Mouse (Mus musculus): Measurements from ENCODE around the gene Fbxo46.

Fbxo46 gene

DNA sequence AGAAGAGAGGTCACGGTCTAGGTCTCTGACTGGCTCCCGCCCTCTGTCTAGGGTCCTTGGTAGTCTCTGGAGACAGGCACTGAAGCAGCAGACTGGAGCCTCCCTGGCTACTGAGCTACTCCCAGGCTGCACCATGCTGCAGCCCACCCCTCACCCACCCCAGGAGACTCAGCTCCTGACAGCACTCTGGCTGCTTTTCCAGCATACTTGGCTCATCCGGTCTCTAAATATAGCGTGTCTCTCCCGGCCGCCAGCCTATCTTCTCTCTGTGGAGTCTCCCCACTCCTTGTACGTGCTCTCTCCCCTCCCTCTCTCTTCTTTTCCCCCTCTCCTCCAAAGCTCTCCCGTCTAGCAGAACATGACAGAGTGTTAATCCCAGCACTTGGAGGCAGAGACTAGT, 50.5 kb downstream of the Fbxo46 start:
- peak; percentile 63 for DNase-seq

DNA sequence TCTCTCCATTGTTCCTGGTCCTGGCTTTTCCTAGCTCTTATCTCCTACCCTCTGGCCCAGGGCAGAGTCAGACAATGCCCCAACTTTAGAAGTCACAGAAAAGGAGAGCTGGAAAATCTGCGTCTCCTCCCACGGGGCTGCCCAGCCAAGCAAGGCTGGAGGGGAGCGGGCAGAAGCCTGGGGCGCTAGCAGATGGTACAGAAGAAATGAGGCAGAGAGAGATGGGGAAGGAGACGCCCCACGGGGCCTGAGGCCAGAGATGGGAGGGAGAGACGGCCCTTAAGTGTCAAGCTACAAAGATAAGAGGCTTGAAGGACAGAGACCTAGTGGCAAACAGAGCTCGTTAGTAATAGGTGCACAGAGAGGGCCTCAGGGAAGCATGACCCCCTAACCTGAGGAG, 52.2 kb downstream of the Fbxo46 start:
- no peak for DNase-seq

DNA sequence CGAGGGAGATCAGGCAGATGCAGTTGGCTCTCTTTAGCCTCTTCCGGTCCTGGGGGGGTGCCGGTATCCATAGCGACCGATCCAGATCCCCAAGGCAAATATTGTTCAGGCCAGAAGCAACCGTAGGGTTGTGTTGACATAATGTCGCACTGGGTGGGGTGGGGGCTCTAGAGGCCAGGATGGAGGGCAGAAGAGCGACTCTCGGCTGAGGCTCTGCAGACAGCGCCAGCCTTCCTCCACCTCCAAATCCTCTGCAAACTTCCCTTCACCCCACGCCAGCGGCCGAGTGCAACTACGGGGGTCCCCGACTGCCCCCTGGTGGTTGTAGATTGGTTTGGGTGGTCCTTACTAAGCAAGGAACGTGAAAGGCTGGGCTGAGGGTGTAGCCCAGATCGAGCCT, 53.2 kb downstream of the Fbxo46 start:
- DNase-seq, result peak; percentile 83

DNA sequence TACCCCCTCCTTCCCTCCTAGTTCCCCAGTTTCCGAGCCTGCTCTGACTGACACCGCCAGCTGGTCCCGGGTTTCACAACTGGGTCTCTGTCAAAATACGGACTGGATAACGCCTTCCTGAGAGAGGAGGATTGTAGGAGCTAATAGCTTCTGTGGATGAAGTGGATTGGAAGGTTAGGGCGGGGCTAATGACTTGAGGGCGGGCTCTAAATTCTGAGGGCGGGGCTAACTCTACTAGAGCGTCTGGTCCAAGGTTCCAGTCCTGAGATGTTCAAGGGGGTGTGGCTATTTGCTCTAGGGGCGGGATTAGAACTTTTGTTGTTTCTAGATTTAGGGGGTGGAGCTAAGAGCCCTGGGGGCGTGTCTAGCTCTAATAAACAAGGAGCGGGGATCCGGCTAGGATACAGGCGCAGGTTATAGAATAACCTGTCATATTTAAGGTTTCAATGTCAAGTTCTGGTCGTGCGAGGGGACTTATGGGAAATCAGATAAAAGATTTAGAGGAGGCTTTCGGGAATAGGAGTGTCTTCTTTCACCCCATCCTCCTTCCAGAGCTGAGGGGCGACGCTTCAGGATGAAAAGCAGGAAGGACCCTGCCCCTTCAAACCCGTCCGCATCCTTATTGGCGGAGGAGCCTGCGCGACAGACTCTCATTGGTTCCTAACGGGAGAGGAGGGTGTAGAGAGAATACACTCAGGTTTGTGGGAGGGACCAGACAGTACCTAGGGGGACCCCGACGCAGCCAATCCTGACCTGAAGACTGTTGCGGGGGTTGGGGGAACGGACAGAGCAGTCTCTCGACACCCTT, 56.3 kb downstream of the Fbxo46 start, which contains the start of gene Eml2:
Gene Eml2 (plus strand): TSS at position 714 of the 808 bp plus-strand sequence.
- DNase-seq, result peak; percentile 87

DNA sequence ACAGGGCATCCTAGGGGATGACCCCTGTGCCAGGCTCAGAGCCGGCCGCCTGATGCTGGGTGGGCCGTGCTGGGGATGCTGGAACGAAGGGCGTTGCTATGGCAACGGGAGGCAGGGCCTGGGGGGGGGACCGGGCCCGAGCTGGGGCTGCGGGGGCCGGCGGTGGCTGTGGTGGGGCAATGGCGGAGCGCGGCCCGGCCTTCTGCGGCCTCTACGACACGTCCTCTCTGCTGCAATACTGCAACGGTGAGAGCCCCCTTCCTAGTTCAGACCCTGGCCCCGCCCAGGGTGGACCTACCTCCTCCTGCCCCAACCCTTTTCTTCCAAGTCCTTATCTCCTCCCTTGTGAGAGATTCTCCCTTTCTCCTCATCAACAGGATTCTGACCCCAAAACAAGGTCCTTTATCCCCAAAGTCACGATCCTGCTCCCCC, 56.9 kb downstream of the Fbxo46 start:
- no peak for DNase-seq

DNA sequence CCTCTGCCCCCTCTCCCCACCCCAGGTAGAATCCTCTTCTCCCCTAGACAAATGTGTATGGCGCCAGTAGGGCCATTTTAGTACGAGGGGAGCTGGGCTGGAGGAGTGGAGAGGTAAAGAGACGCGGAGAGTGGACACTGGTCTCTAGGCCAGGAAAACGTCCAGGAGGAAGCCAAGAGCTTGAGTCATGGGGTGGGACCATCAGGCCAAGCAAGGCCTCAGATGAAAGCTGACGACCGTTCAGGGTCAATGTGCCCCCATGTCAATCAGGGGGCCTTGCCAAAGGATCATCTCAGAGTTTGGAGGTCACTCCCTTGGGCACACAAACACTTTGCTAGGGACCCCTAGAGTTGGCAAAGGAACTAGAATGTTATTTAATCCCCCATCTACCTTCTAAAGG, 57.6 kb downstream of the Fbxo46 start:
- DNase-seq, result no peak

DNA sequence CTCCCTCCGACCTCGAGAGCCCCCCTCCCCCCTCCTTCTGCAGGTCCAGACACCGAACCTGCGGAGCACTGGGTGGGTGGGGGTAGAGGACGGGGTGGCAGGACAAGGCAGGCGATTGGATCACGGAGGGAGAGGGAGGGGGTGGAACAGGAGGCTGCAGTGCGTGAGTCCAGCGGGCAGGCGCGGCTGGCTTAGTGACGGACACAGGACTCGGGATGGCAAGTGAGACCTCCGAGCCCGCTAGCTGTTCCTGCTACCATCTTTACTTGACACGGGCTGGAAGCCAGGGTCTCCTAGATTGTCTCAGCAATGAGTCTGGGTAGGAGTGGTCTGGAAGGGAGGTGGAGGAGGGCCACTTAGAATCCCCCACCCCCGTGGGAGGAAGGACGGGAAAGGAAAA, 58.4 kb downstream of the Fbxo46 start:
- peak; percentile 52 for DNase-seq

DNA sequence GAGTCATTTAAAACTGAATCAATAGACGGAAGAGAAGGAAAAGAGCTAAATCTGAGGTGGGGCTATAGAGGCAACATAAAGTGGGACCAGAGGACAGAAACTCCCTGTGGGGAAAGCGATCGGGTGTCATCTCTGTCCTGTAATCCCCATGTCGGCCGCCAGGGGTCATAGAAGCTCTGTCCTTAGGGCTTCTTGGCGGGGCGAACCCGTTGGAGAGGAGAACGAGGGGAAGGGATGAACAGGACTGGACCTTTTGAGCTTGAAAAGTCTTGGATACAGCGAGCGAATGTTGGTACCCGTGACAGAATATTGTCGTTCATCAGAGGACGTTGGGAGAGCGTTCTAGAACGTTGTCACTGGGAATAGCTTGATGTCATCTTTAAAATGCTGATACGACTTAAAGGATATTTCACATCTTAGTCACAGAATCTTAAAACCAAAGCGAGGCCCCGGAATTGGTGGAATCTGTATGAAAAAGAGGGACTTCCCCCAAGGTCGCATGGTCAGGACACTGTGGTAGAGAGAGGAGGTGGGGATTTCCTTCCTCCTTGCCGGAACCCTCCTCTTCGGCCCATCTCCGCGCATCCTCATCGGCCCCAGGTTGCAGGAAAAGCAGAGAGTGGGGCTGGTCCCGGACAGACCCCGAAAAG, 58.9 kb downstream of the Fbxo46 start:
- peak; percentile 80 for DNase-seq

DNA sequence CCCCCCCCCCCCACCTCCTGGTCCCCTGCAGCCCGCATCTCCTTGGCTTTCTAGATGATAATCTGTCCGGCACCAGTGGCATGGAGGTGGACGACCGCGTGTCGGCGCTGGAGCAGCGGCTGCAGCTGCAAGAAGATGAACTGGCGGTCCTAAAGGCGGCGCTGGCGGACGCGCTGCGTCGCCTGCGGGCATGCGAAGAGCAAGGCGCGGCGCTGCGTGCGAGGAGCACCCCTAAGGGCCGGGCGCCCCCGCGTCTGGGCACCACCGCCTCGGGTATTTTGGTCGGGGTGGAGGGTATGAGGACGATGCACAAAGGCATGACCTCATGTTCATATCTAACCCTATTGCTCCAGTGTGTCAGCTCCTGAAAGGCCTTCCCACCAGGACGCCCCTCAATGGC, 59.5 kb downstream of the Fbxo46 start:
- peak; percentile 66 for DNase-seq

DNA sequence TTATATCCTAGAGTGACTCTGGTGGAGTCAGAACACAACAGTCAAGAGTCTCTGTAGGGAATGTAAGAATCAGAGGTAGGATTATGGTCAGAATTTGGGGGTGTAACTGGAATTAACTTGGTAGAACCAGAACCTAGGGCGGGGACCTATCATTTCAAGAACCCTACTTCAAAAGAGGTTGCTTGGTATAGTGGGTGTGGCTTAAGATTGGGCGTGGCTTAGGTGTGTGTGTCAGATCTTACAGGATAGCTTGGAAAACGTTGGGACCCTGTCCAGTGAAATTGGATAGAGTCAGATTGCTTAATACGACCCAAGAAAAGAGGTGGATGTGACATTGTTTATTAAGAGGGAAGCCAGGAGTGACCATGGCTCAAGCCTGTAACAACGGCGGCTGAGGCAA, 60.3 kb downstream of the Fbxo46 start:
- no peak for DNase-seq

DNA sequence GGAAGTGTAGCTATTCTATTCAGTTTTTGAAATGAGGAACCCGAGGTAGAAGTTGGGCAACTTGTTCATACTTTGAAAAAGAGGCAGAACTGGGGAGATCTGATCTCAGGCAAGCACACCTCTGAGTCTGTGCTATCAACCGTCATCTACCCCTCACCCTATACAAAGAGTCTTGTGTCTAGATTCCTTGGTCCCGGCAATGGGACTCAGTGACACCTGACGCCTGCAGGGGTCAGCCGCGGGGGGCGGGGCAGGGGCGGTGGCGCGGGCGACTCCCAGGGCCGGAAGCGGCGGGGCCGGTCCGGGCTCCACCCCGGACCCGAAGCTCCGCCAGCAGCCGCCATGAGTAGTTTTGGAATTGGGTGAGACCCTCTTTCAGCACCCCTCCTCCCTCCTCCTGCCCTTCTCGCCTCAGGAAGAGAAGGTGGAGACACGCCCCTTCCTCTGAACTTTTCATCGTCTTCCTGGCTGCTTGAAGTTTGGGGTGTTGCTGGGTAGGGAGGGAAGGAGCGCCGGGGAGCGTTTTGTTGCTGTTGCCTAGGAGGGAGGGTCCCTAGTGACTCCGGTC, 61.3 kb downstream of the Fbxo46 start:
- DNase-seq, result no peak

DNA sequence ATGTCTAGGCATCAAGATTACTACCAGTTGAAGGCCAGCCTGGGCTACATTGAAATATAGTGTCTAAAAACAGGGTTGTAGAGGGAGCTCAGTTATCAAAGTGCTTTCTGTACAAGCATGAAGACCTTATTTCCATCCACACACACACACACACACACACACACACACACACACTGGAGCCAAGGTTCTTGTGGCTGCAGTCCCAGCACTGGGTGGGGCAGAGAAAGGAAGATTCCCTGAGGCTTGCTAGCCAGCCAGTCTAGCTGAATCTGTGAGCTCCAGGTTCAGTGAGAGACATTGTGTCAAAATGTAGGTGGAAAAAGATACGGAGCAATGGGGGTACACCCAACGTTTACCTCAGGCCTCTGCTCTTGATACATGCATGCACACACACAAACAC, 64.6 kb downstream of the Fbxo46 start:
- no peak for DNase-seq

DNA sequence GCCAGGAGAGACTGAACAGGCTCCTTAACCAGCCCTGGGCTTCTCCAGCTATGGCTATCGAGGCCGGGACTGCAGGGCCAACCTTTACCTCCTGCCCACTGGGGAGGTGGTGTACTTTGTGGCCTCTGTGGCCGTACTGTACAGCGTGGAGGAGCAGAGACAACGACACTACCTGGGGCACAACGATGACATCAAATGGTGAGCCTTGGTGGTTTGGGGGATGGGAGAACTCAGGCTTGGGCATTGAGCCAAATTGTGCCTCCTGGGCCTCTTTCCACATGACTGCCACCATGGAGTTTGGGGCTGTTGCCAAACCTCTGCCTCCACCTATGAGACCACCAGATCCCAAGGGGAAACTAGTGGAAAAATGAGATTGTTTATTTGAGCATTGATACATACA, 65.1 kb downstream of the Fbxo46 start:
- no peak for DNase-seq
